Mouse (Mus musculus) testis, adult 2 months (tissue): ENCODE results near the gene Sgms2.

Experiments
- CTCF ChIP-seq: fragments of 200-500 bp; IDR thresholded peaks from 2 replicates; pipeline ENCODE4 v1.5.1; 2012; ENCODE audit warnings: low read depth, mild to moderate bottlenecking, inconsistent platforms, low read length, moderate library complexity; ENCODE audit not compliant: control insufficient read depth, insufficient read depth, insufficient replicate concordance
- POLR2A ChIP-seq: fragments of 200-500 bp; IDR thresholded peaks from 2 replicates; pipeline ENCODE4 v1.6.1; 2012; ENCODE audit warnings: low read depth, mild to moderate bottlenecking, inconsistent platforms, low read length, moderate library complexity; ENCODE audit not compliant: control insufficient read depth

GRCm38 (mm10) chr3:131270381-131270780, 220.8 kb downstream of the Sgms2 start:
- TF ChIP-seq POLR2A = no peak
- TF ChIP-seq CTCF = no peak
